Mouse (Mus musculus) G1E (cell line): ENCODE measurements around the gene Timm17a. TPM values are rescaled to one million over a fixed set of nuclear protein-coding genes. Genes with fewer than 3 reads are reported as not detected.

Experiments
- ATAC-seq: 2 replicates; pipeline ENCODE4 v1.8.0; 2016; ENCODE audit warnings: mild to moderate bottlenecking; ENCODE audit not compliant: insufficient number of reproducible peaks, poor library complexity, low FRiP score, severe bottlenecking; ENCODE audit errors: extremely low read depth
- DNase-seq: peaks from one replicate; pipeline ENCODE4 v3.0.0; 2012; ENCODE audit warnings: low spot score
- H3K27me3 ChIP-seq: 2 replicates; pipeline ENCODE4 v1.6.1; 2012; ENCODE audit warnings: mild to moderate bottlenecking, low read length, inconsistent platforms; ENCODE audit not compliant: insufficient read depth
- H3K36me3 ChIP-seq: replicated peaks from 2 replicates; pipeline ENCODE3; 2012; ENCODE audit warnings: mild to moderate bottlenecking, inconsistent platforms
- H3K4me1 ChIP-seq: 2 replicates; pipeline ENCODE4 v1.6.1; 2012; ENCODE audit warnings: low read depth, low read length, inconsistent platforms, mixed read lengths; ENCODE audit not compliant: insufficient read depth
- H3K4me3 ChIP-seq: 2 replicates; pipeline ENCODE4 v1.5.1; 2012; ENCODE audit warnings: low read depth, mild to moderate bottlenecking, inconsistent platforms, low read length, moderate library complexity, mixed read lengths
- H3K9me3 ChIP-seq: replicated peaks from 2 replicates; pipeline ENCODE4 v1.6.1; 2012; ENCODE audit warnings: inconsistent platforms
- CTCF ChIP-seq: IDR thresholded peaks from 2 replicates; pipeline ENCODE4 v1.5.1; 2012; ENCODE audit warnings: low read depth, low read length, inconsistent platforms, mixed read lengths
- GATA1 ChIP-seq: IDR thresholded peaks from 2 replicates; pipeline ENCODE4 v1.6.1; 2012; ENCODE audit warnings: borderline replicate concordance, low read length, inconsistent platforms, mixed read lengths
- GATA2 ChIP-seq: IDR thresholded peaks from 2 replicates; pipeline ENCODE4 v1.6.1; 2012; ENCODE audit warnings: low read depth, low read length, inconsistent platforms, borderline replicate concordance
- POLR2AphosphoS5 ChIP-seq: IDR thresholded peaks from 2 replicates; pipeline ENCODE4 v1.6.1; 2012; ENCODE audit warnings: low read depth, low read length, inconsistent platforms; ENCODE audit not compliant: insufficient replicate concordance
- TAL1 ChIP-seq: conservative IDR thresholded peaks from 2 replicates; pipeline ENCODE4 v1.6.1; 2012; ENCODE audit warnings: low read depth, low read length, inconsistent platforms, mixed read lengths
- polyA plus RNA-seq: library from polyadenylated mRNA; stranded (reverse); fragments of >175 nt; gene quantifications from 2 replicates; pipeline ENCODE4 v1.2.3, GENCODE M21; 2012
- total RNA-seq, 2 experiments: library from RNA; stranded (forward) in 1 of 2; stranded (reverse) in 1 of 2; fragments of 200-1000 nt in 1 of 2; fragments of >200 nt in 1 of 2; fragmentation: Nextera tagmentation in 1 of 2; gene quantifications; 2 replicates each; pipeline ENCODE4 v1.2.3; 2014 to 2017

Timm17a gene
- total and polyA plus RNA-seq, 3 experiments = 4.5 to 91.1 (median 87.0) TPM

- Histone ChIP-seq H3K4me3 (no peak overlapping the region), H3K4me1 (no peaks in the 10 kb centered on the region), H3K27me3 (peaks cover 27% of the 10 kb centered on the region), H3K36me3 (no peaks in the 10 kb centered on the region), H3K9me3 (no peaks in the 10 kb centered on the region)
- TF ChIP-seq GATA2 (no peak), TAL1 (no peak), POLR2AphosphoS5 (no peak), GATA1 (no peak), CTCF (no peak)
- DNase-seq = no peak
- no peak for ATAC-seq
Measured at GRCm38 (mm10) chr1:135344026-135344425, 30.4 kb upstream of the Timm17a start.

DNA sequence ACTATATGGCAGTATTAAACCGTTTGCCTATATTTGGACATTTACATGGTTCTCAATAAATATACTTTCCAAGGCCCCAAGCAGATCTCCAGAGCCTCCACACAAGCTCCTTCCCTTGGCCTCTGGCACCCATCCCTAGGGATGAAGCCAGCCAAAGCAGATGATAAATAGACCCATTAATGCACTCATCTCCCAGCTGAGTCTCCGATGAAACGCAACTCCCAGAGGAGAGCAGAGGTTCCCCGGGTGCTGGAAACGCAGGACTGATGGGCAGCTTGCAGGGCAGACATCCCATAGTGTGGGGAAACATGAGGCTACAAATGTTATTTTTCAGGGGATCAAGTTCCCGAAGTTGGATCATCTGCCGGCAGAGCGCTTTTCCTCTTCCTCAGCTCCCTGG, 28.4 kb upstream of the Timm17a start:
- no peak for TF ChIP-seq TAL1
- Histone ChIP-seq H3K4me1 (no peaks in the 10 kb centered on the region), H3K27me3 (peaks cover 19% of the 10 kb centered on the region), H3K4me3 (no peak overlapping the region), H3K9me3 (no peaks in the 10 kb centered on the region), H3K36me3 (no peaks in the 10 kb centered on the region)
- ATAC-seq = no peak
- no peak for DNase-seq

GRCm38 (mm10) chr1:135330578-135330977, 17.0 kb upstream of the Timm17a start:
- no peak for ATAC-seq
- DNase-seq = no peak
- no peak for TF ChIP-seq GATA1
- no peak for TF ChIP-seq CTCF
- TF ChIP-seq POLR2AphosphoS5 = no peak
- no peak for TF ChIP-seq TAL1
- no peak for TF ChIP-seq GATA2
- H3K27me3 ChIP-seq = peaks cover 43% of the 10 kb centered on the region
- H3K4me1 ChIP-seq = no peaks in the 10 kb centered on the region; the same call in 1 of the 2 replicates
- H3K36me3 ChIP-seq = no peaks in the 10 kb centered on the region
- no peaks in the 10 kb centered on the region for H3K9me3 ChIP-seq
- H3K4me3 ChIP-seq = no peak overlapping the region

- no peak for DNase-seq
- TF ChIP-seq GATA1 = no peak
- TF ChIP-seq CTCF = no peak
- TF ChIP-seq GATA2 = no peak
- TF ChIP-seq POLR2AphosphoS5 = no peak
- TF ChIP-seq TAL1 = no peak
- peaks cover 49% of the 10 kb centered on the region for H3K27me3 ChIP-seq
- no peaks in the 10 kb centered on the region for H3K9me3 ChIP-seq
- no peak overlapping the region for H3K4me3 ChIP-seq
- no peaks in the 10 kb centered on the region for H3K4me1 ChIP-seq
- ATAC-seq = no peak
- H3K36me3 ChIP-seq = no peaks in the 10 kb centered on the region
Measured at GRCm38 (mm10) chr1:135328368-135328767, 14.8 kb upstream of the Timm17a start.

DNA sequence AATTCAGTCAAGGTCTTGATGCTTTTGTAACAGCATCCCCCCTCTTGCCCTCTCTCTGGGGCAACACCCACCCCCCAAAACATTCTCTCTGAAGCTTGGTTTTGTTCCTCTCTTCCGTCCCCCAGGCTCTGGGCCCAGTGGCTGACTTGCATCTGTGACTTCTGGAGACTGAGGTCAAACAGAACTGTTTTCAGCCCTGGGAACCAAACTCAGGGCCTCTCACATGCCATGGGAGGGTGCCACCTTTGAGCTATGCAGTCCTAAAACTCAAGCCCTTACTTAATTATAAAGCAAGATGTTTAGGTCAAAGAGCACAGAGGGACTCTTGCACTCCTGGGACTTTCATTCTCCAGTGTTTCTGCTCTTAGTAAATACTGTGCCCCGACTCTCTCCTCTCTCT, 12.4 kb upstream of the Timm17a start:
- Histone ChIP-seq H3K27me3 (peaks cover 54% of the 10 kb centered on the region), H3K36me3 (no peaks in the 10 kb centered on the region), H3K9me3 (no peaks in the 10 kb centered on the region), H3K4me1 (no peaks in the 10 kb centered on the region), H3K4me3 (no peak overlapping the region)
- no peak for ATAC-seq
- TF ChIP-seq TAL1 (no peak), POLR2AphosphoS5 (no peak), GATA2 (no peak), CTCF (no peak), GATA1 (no peak)
- DNase-seq = no peak

- no peaks in the 10 kb centered on the region for H3K36me3 ChIP-seq
- ATAC-seq = no peak
- DNase-seq = no peak
- H3K27me3 ChIP-seq = peaks cover 60% of the 10 kb centered on the region
- TF ChIP-seq TAL1 = no peak
- TF ChIP-seq GATA1 = no peak
- TF ChIP-seq CTCF = no peak
- no peak for TF ChIP-seq POLR2AphosphoS5
- no peak for TF ChIP-seq GATA2
- H3K4me3 ChIP-seq = no peak within 1 kb of the TSS
- no peaks in the 10 kb centered on the region for H3K9me3 ChIP-seq
- H3K4me1 ChIP-seq = no peaks in the 10 kb centered on the region
Measured at GRCm38 (mm10) chr1:135324571-135324970, 11.0 kb upstream of the Timm17a start, which contains the start of gene Lmod1. Gene Lmod1, plus strand, starts transcription at chr1:135324807.
